Mouse (Mus musculus): ENCODE measurements around the gene Gm10271.

DNA sequence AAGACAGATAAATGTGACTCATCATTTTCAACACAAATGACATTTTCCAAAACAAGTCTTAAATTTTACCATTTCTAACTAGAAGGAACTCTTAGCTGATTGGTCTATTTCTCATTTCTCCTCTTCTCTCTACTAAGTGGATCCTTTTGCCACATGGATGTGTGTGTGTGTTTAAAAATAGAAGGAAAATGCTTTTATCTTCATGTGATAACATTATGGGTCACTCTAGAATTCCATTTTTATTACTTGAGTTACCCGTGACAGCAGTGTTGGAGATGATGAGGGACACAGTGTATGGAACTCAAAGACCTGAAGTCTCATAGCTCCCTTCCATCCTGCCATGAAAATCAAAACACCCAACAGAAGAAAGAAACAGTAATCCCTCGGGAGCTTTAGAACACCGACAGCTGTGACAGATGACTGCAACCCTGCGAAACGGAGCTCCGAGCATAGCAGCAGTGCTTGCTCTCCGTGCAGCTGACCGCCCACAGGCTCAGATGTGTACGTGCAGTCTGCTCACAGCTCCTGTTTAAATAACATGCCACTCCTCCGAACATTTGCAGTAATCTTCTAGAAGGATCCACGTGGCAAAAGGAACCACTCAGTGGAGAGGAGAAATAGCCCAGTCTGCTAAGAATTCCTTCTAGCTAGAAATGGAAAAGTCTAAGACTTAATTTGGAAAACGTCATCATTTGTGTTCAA is 41.4 kb upstream of the Gm10271 start:
- TF ChIP-seq CTCF (IDR thresholded peaks at IDR 0.05; ENCODE audit: low read depth): no peak
- no peak for TF ChIP-seq EP300 (IDR thresholded peaks at IDR 0.05; ENCODE audit: low read depth)

Measured in liver, postnatal 0 days (tissue).